Mouse (Mus musculus): ENCODE results near the gene Prkch. TPM values are rescaled to one million over a fixed set of nuclear protein-coding genes. Genes with fewer than 3 reads are reported as not detected.

Prkch gene
- polyA plus RNA-seq, 1 experiment from 2014 or later, result 5.6 TPM

DNA sequence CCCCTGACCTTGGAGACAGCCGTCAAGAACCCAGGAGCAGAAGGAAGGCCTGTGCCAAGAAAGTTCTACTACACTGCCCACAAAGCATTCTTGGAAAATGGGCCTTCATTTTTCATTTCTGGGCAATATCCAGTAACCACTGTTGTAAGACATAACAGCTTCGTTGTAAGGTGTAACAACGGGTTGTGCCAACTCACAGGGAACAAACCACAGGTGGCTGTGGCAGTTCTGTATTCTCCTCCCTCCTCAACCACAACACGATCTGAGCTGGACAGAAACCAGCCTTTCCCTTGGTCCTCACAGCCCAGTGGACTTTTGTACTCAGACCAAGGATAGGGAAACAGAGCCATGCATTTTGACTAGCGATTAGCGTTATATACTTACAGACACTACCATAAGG lies 171.9 kb downstream of the Prkch start:
- WGBS, result 93% methylated on average over 6 of the region's 6 CpGs
- no peak overlapping the region for H3K4me3 ChIP-seq
- H3K36me3 ChIP-seq, result no peaks in the 10 kb centered on the region
- no peak overlapping the region for H3K9ac ChIP-seq
- H3K27ac ChIP-seq, result no peak overlapping the region
- peaks cover 13% of the 10 kb centered on the region; the same call in 1 of the 2 replicates for H3K4me1 ChIP-seq (replicated peaks)
- ATAC-seq (ENCODE audit: low FRiP score), result no peak
- no peak overlapping the region for H3K4me2 ChIP-seq
- H3K9me3 ChIP-seq, result no peaks in the 10 kb centered on the region
- H3K27me3 ChIP-seq, result no peaks in the 10 kb centered on the region

DNA sequence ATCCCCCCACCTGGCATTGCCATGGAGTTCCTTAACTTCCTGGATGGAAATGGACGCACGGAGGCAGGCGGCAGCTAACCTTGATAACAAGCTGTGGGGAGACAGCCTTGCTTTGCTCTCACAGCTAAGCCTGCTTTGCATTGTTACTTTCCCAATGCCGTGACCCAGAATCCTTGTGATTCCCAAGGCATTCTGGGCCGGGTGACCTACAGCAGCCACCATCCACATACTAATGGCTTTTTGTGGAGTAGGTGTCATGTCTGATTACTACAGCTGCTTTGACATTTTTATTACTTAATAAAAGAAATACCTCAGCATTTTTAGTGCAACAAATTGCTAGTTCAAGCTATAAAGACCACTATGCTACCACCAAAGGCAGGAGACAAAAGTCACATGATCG lies 177.4 kb downstream of the Prkch start:
- Histone ChIP-seq H3K27ac (no peak overlapping the region), H3K27me3 (no peaks in the 10 kb centered on the region), H3K9me3 (no peaks in the 10 kb centered on the region), H3K4me2 (no peak overlapping the region), H3K36me3 (no peaks in the 10 kb centered on the region), H3K4me1 (replicated peaks) (peaks cover 3% of the 10 kb centered on the region; the same call in 1 of the 2 replicates), H3K4me3 (no peak overlapping the region), H3K9ac (no peak overlapping the region)
- ATAC-seq (ENCODE audit: low FRiP score), result no peak
- WGBS, result 80% methylated on average over 6 of the region's 6 CpGs

DNA sequence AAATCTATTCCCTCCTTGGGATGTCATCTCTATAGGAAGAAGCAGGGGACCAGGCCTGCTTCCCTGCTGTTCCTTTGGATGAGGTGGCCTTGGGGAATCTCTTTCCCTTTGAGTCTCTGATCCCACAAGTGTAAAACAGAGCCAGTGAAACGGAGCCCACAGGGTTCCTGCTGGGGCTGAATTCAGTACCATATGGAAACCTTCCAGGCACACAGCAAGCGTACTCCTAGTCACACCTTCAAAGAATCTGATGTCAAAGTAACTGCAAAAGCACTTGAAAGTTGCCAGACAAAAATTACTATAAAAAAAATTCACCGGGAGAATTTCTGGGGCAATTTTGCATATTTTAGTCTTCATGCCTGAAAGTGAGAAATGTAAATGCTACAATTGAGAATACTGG lies 178.2 kb downstream of the Prkch start:
- H3K36me3 ChIP-seq, result no peaks in the 10 kb centered on the region
- H3K27ac ChIP-seq, result no peak overlapping the region
- H3K9ac ChIP-seq, result no peak overlapping the region
- H3K4me3 ChIP-seq, result no peak overlapping the region
- no peaks in the 10 kb centered on the region for H3K9me3 ChIP-seq
- 67% methylated on average over 3 of the region's 3 CpGs for WGBS
- H3K4me2 ChIP-seq, result no peak overlapping the region
- H3K4me1 ChIP-seq (replicated peaks), result peaks cover 3% of the 10 kb centered on the region; the same call in 1 of the 2 replicates
- ATAC-seq (ENCODE audit: low FRiP score), result no peak
- H3K27me3 ChIP-seq, result no peaks in the 10 kb centered on the region

DNA sequence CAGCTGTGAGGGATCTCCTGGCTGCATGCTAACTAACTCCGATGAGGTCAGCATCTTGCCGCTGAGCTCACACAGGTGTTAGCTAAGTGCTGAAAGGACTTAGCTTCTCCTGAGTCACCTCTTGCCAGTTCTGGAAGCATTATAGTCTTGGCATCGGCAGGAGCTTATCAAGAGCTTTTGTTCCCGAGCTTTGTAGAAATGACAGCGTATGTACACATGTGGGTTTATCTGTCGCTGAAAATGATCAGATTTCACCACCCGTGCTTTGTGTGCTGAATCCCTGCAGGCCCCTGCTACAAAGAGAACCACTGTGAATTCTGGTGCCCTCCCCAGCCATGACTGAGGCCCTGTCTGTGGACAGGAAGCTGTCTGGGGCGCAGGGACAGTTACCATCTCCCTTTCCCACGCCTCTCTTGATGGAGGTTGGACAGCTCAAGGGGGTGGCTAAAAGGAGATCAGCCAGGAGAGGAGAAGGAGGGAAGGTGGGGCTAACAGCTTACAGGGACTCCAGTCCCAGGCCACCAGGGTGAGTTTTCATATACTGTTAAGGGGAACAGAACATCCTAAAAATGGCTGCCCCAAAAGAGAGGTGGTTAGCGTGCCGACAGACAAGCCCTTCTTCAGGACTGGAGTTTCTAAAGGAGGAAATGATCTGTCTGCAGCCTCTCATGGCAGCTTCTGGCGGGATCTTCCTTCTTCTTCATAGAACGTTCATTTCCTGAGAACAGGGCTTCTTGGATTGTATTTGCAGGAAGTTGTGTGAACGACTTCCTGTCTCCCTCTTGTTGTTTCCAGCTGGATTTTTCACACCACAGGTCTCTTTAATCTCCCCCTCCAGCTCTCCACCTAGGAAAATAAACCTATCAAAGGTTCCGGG lies 180.3 kb downstream of the Prkch start:
- Histone ChIP-seq H3K27ac (peak overlapping the region; percentile 8; the same call in 1 of the 2 replicates), H3K9ac (no peak overlapping the region), H3K4me3 (no peak overlapping the region), H3K36me3 (no peaks in the 10 kb centered on the region), H3K9me3 (no peaks in the 10 kb centered on the region), H3K4me2 (no peak overlapping the region), H3K4me1 (replicated peaks) (peaks cover 8% of the 10 kb centered on the region), H3K27me3 (no peaks in the 10 kb centered on the region)
- ATAC-seq (ENCODE audit: low FRiP score), result no peak
- 72% methylated on average over 15 of the region's 15 CpGs for WGBS

DNA sequence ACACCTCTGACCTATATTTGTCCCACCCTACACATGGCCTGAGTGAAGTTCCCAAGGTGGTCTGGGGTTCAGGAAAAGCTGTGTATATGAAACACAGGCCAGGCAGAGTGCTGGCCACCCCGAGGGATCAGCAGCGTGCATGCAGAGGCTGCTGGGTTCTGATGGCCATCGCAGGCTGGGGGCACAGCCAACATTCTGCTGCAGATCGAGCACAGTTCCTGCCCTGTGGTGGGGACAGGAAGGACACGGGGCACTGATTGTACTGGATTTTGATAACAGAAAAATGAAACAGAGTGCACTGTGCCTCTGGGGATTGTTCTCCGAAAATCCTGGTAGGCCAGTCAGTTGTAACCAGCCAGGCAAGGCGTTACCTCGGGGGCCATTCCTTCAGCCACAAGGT lies 181.6 kb downstream of the Prkch start:
- Histone ChIP-seq H3K4me2 (no peak overlapping the region), H3K36me3 (no peaks in the 10 kb centered on the region), H3K27me3 (no peaks in the 10 kb centered on the region), H3K4me3 (no peak overlapping the region), H3K4me1 (replicated peaks) (peaks cover 8% of the 10 kb centered on the region), H3K9ac (no peak overlapping the region), H3K9me3 (no peaks in the 10 kb centered on the region), H3K27ac (no peak overlapping the region)
- WGBS, result 87% methylated on average over 8 of the region's 8 CpGs
- no peak for ATAC-seq (ENCODE audit: low FRiP score)

DNA sequence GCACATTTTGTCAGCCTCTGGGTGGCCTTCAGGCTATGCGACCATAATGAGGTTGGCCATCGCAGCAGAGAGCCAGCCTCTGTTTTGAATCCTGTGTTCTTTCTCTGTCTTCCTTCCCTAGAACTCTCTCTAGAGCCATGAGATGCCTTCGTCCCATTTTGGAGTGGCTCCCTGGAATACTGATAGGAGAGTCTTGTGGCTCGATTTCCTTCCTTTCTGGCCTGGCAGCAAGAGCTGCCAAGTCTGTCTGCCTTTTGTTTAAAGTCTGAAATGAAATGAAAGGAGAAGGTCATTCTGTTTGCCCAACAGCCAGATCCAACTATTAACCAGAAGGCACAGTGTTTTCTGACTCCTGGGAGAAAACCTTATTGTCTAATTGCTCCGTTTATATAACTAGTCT lies 184.2 kb downstream of the Prkch start:
- no peaks in the 10 kb centered on the region for H3K9me3 ChIP-seq
- no peak for ATAC-seq (ENCODE audit: low FRiP score)
- no peaks in the 10 kb centered on the region for H3K27me3 ChIP-seq
- H3K4me3 ChIP-seq, result no peak overlapping the region
- no peaks in the 10 kb centered on the region for H3K36me3 ChIP-seq
- H3K9ac ChIP-seq, result no peak overlapping the region
- no peak overlapping the region for H3K27ac ChIP-seq
- 76% methylated on average over 5 of the region's 5 CpGs for WGBS
- H3K4me1 ChIP-seq (replicated peaks), result peaks cover 8% of the 10 kb centered on the region; the same call in 1 of the 2 replicates
- no peak overlapping the region for H3K4me2 ChIP-seq

DNA sequence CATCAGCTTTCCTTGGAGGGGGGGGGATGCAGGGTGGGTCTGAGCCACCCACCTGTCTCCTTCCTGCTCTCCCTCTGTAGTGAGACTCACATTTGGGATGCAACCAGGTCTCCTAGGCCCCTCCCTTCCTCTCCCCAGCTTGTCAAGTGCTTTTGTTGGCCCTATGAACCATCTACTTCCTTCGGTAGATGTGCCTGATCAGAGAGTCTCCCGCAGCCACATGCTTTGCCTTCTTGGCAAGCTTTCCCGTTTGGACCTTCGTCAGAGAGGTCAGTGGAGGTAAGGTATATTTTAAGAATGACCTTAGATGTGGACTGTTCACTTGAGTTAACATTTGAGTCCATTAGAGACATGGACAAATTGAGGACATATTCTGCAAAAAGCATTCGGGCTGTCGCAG lies 184.9 kb downstream of the Prkch start:
- no peak for ATAC-seq (ENCODE audit: low FRiP score)
- WGBS, result 91% methylated on average over 6 of the region's 6 CpGs
- Histone ChIP-seq H3K9ac (no peak overlapping the region), H3K36me3 (no peaks in the 10 kb centered on the region), H3K4me1 (replicated peaks) (peaks cover 8% of the 10 kb centered on the region; the same call in 1 of the 2 replicates), H3K4me3 (no peak overlapping the region), H3K4me2 (no peak overlapping the region), H3K27ac (no peak overlapping the region), H3K9me3 (no peaks in the 10 kb centered on the region), H3K27me3 (no peaks in the 10 kb centered on the region)

DNA sequence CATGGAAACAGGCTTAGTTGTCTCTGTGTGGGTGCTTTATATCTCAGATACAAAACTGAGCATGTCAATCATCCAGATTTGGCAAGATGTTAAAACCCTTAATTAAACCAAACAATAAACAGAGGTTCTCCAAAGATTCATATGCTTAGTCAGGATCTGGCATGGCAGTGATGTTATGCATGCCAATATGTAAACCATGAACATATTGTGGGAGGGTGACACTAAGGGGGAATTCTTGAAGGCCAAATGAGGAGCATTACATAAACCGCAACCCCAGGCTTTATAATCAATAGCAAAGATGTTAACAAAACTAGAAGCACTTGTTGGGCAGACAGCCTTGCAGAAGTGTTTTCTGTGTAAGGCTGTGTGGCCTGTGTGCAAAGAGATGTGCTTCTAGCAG lies 186.2 kb downstream of the Prkch start:
- Histone ChIP-seq H3K36me3 (no peaks in the 10 kb centered on the region), H3K27me3 (no peaks in the 10 kb centered on the region), H3K27ac (no peak overlapping the region), H3K4me1 (replicated peaks) (peaks cover 5% of the 10 kb centered on the region; the same call in 1 of the 2 replicates), H3K9ac (no peak overlapping the region), H3K4me2 (no peak overlapping the region), H3K9me3 (no peaks in the 10 kb centered on the region), H3K4me3 (no peak overlapping the region)
- 92% methylated on average over 1 of the region's 1 CpGs for WGBS
- no peak for ATAC-seq (ENCODE audit: low FRiP score)

DNA sequence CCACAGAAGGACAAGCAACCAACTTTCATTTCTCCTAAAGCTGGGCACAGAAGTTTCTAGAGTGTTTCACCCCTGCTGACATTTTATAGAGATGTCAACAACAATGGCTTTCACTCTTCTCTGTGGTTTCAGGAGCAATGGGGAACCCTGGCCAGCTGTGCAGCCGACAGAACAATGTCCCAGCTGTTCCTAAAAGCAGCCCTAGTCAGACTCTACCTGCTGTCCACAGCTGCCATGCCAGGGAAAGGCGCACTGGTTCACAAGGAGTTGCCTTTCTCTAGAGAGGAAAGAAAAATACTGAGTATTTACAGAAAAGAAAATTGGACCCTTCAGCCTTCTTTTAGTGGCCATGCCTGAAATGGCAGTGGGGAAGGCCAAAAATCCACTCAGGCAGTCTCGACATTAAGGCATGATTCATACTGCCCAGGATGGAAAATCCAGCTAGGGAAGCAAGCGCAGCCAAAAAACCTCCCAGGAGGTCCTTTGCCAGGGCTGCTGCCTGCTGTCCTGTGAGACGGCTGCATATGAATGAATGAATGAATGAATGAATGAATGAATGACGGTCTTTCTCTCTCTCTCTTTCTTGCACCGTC lies 190.3 kb downstream of the Prkch start:
- ATAC-seq (ENCODE audit: low FRiP score), result no peak
- Histone ChIP-seq H3K27me3 (no peaks in the 10 kb centered on the region), H3K4me2 (no peak overlapping the region), H3K36me3 (no peaks in the 10 kb centered on the region), H3K4me3 (no peak overlapping the region), H3K27ac (no peak overlapping the region), H3K9ac (no peak overlapping the region), H3K4me1 (replicated peaks) (peaks cover 6% of the 10 kb centered on the region; the same call in 1 of the 2 replicates), H3K9me3 (no peaks in the 10 kb centered on the region)
- 80% methylated on average over 7 of the region's 7 CpGs for WGBS

DNA sequence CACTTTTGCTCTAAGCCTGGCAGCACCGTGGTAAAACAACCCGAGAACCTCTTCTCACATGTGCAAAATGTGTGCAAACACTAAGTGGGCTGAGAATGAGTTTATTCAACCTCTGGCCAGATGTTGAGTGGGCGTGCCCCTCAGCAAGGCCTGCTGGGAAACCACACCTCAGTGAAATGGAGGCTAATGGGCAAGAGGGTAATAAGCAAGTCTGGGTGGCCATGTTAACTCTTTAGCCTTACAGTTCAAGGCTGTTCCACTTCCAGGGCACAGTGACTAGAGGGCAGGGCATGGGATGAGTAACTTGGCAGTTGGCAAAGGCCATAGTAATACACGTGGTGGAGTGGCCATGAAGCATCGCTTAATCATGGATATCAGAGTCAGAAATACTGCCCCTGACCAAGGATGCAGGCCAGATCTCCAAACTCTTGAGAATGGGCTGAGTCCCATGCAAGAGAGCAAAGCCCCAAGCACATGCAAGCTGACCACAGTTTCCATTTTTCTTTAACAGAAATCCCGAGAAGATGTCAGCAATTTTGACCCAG lies 191.9 kb downstream of the Prkch start:
- Histone ChIP-seq H3K4me3 (no peak overlapping the region), H3K9me3 (no peaks in the 10 kb centered on the region), H3K27me3 (no peaks in the 10 kb centered on the region), H3K4me2 (no peak overlapping the region), H3K27ac (no peak overlapping the region), H3K9ac (no peak overlapping the region), H3K4me1 (replicated peaks) (peaks cover 6% of the 10 kb centered on the region; the same call in 1 of the 2 replicates), H3K36me3 (no peaks in the 10 kb centered on the region)
- 85% methylated on average over 6 of the region's 6 CpGs for WGBS
- no peak for ATAC-seq (ENCODE audit: low FRiP score)

DNA sequence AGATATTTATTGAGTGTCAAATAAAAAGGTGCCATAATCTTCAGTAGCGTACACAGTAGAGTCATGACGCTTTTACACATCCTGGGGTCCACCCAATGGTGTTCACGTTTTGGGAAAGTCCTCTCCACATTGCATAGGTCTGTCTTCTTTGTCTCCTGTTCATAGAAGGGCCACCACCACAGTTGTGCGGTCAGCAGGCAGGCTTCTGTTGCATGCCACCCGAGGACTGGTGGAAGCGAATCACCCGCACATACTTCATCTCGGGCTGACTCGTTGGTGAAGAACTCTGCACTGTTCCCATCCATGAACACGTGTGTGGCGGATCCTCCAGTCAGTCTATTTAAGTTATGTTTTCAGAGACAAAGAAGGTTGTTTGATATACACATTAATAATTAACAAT lies 193.1 kb downstream of the Prkch start:
- Histone ChIP-seq H3K27me3 (no peaks in the 10 kb centered on the region), H3K9ac (no peak overlapping the region), H3K36me3 (no peaks in the 10 kb centered on the region), H3K4me1 (replicated peaks) (peaks cover 6% of the 10 kb centered on the region; the same call in 1 of the 2 replicates), H3K9me3 (no peaks in the 10 kb centered on the region), H3K27ac (no peak overlapping the region), H3K4me3 (no peak overlapping the region), H3K4me2 (no peak overlapping the region)
- ATAC-seq (ENCODE audit: low FRiP score), result no peak
- WGBS, result 93% methylated on average over 11 of the region's 11 CpGs

DNA sequence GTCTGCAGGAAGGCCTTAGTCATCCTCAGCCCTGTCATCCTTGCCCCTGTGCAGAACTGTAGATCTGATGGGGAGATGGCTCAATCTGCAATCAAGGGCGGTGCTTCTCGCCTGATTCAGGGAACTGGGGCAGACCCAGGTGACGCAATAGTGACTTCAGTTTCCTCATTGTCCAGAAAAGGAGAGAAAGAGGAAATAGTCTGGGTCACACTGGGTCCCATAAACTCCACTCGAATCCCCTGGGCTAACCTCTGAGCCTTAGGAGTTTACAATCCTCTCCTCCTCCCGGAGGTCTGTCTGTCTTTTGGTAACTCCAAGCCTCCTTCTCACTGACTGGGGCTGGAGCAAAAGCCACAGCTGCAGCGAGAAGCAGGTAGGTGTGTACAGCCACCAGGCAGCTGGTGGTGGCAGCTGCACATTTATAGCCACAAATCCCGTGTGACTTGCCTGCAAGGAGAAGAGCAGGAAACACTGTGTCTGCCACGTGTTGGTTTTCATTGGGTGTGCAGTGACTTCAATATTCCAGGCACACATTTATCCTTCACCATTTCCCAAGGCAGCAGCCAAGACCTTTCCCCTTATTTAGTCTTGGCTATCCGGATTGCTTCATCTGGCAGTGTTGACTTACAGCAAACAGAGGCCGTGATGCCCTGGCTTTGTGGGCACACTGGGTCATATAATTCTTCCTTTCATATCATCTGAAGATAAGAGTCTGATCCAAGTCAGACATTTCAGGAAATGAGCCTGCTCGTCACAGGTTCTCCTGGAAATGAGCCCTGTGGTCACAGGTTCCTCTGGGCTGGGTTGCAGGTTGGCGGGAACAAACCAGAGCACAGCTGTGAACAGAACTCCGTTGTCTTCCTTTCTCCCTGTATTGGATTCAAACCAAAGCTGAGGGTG lies 195.0 kb downstream of the Prkch start:
- WGBS, result 71% methylated on average over 13 of the region's 13 CpGs
- Histone ChIP-seq H3K4me3 (no peak overlapping the region), H3K27ac (peak overlapping the region; percentile 40; the same call in 1 of the 2 replicates), H3K36me3 (no peaks in the 10 kb centered on the region), H3K4me1 (replicated peaks) (peaks cover 6% of the 10 kb centered on the region; the same call in 1 of the 2 replicates), H3K4me2 (no peak overlapping the region), H3K27me3 (no peaks in the 10 kb centered on the region), H3K9me3 (no peaks in the 10 kb centered on the region), H3K9ac (no peak overlapping the region)
- ATAC-seq (ENCODE audit: low FRiP score), result no peak

Data from hindbrain, embryonic 13.5 days (tissue).